Mouse (Mus musculus) ES-E14 (cell line): ENCODE measurements around the gene Espl1. TPM values are rescaled to one million over a fixed set of nuclear protein-coding genes. Genes with fewer than 3 reads are reported as not detected.
A peak's percentile ranks its signal among the peaks of the same experiment; 100 is the strongest.

Experiments used
- DNase-seq: peaks from one replicate; pipeline ENCODE4 v3.0.0-alpha.2; 2013; ENCODE audit warnings: low read depth, low spot score
- H3K27ac ChIP-seq: 2 replicates; pipeline ENCODE4 v1.5.1; 2012; ENCODE audit warnings: low read depth, mild to moderate bottlenecking, low read length, moderate library complexity, mixed read lengths; ENCODE audit not compliant: poor library complexity, insufficient read depth, severe bottlenecking
- H3K36me3 ChIP-seq: 2 replicates; pipeline ENCODE4 v1.6.1; 2012; ENCODE audit warnings: mild to moderate bottlenecking, low read length, moderate library complexity, mixed read lengths; ENCODE audit not compliant: control insufficient read depth, poor library complexity, insufficient read depth, severe bottlenecking
- H3K4me1 ChIP-seq, 2 experiments: fragments of 150-350 bp in 1 of 2; sonication (generic) in 1 of 2; 2 replicates each; pipeline ENCODE4 v1.6.1; 2012; ENCODE audit warnings: low read length in 2 of 2, mild to moderate bottlenecking in 1 of 2, mixed read lengths in 1 of 2; ENCODE audit not compliant: control insufficient read depth in 2 of 2, insufficient read depth in 2 of 2, poor library complexity in 1 of 2
- H3K4me3 ChIP-seq, 2 experiments: fragments of 150-350 bp in 1 of 2; sonication (generic) in 1 of 2; 2 replicates each; pipeline ENCODE4 v1.5.1; 2012; ENCODE audit warnings: low read length in 2 of 2, low read depth in 1 of 2, mild to moderate bottlenecking in 1 of 2, mixed read lengths in 1 of 2; ENCODE audit not compliant: insufficient read depth in 1 of 2, poor library complexity in 1 of 2, severe bottlenecking in 1 of 2
- H3K9ac ChIP-seq: 2 replicates; pipeline ENCODE4 v1.6.1; 2012; ENCODE audit warnings: low read depth, mild to moderate bottlenecking, low read length, mixed read lengths; ENCODE audit not compliant: poor library complexity, insufficient read depth, severe bottlenecking
- H3K9me3 ChIP-seq: fragments of 150-350 bp; sonication (generic); 2 replicates; pipeline ENCODE4 v1.6.1; 2012; ENCODE audit warnings: low read depth, mild to moderate bottlenecking, low read length; ENCODE audit not compliant: control insufficient read depth, insufficient read depth
- CHD2 ChIP-seq: IDR thresholded peaks from 2 replicates; pipeline ENCODE4 v1.6.1; 2014; ENCODE audit warnings: mild to moderate bottlenecking, low read depth, low read length, inconsistent platforms
- HCFC1 ChIP-seq: IDR thresholded peaks from 2 replicates; pipeline ENCODE4 v1.6.1; 2012; ENCODE audit warnings: low read length, inconsistent platforms, borderline replicate concordance; ENCODE audit not compliant: insufficient read depth
- MAFK ChIP-seq: IDR thresholded peaks from 2 replicates; pipeline ENCODE4 v1.6.1; 2014; ENCODE audit warnings: mild to moderate bottlenecking, low read depth, low read length, inconsistent platforms; ENCODE audit not compliant: insufficient read depth
- ZC3H11A ChIP-seq: IDR thresholded peaks from 2 replicates; pipeline ENCODE4 v1.6.1; 2012; ENCODE audit warnings: low read depth, mild to moderate bottlenecking, inconsistent platforms, low read length, borderline replicate concordance
- ZNF384 ChIP-seq: IDR thresholded peaks from 2 replicates; pipeline ENCODE4 v1.6.1; 2012; ENCODE audit warnings: low read depth, low read length, inconsistent platforms
- in situ Hi-C, 2 experiments: fragments of 600-800 bp; cut with MboI; formaldehyde crosslinking; loops; one replicate each; pipeline ENCODE4 v1.15.1; 2025; ENCODE audit warnings: low sequenced_read_pairs in 2 of 2, inconsistent platforms in 1 of 2; ENCODE audit not compliant: unreplicated experiment in 2 of 2
- total RNA-seq: library from RNA; depleted of rRNA; stranded (reverse); fragments of 300-350 nt; gene quantifications from 2 replicates; pipeline ENCODE4 v1.2.3, GENCODE M21; 2012

The Espl1 gene
- total RNA-seq, 1 experiment: 84.1 TPM

- peak overlapping the region; percentile 75 to 84 for H3K4me3 ChIP-seq
- TF ChIP-seq MAFK (no peak), ZNF384 (no peak), CHD2 (no peak), HCFC1 (no peak), ZC3H11A (no peak)
- no peak for DNase-seq
- H3K9ac ChIP-seq: peak overlapping the region; percentile 69
- H3K27ac ChIP-seq: no peak overlapping the region
- H3K4me1 ChIP-seq: peaks cover 9 to 43% of the 10 kb centered on the region in 2 experiments; a peak in 3 of 4 replicates
- in situ Hi-C loops: no loop called here
- H3K36me3 ChIP-seq: peaks cover 2% of the 10 kb centered on the region; the same call in 1 of the 2 replicates
- no peaks in the 10 kb centered on the region for H3K9me3 ChIP-seq
These were observed 39.5 kb upstream of the Espl1 start for GRCm38 (mm10) chr15:102256431-102257201.

- H3K9ac ChIP-seq: peak within 1 kb of the TSS; percentile 69
- TF ChIP-seq MAFK: no peak
- no peak for TF ChIP-seq ZNF384
- TF ChIP-seq CHD2: no peak
- TF ChIP-seq HCFC1: no peak
- TF ChIP-seq ZC3H11A: no peak
- H3K4me1 ChIP-seq: peaks cover 14 to 43% of the 10 kb centered on the region in 2 experiments
- peaks cover 2% of the 10 kb centered on the region; the same call in 1 of the 2 replicates for H3K36me3 ChIP-seq
- H3K9me3 ChIP-seq: no peaks in the 10 kb centered on the region
- H3K27ac ChIP-seq: peak within 1 kb of the TSS; percentile 29; the same call in 1 of the 2 replicates
- H3K4me3 ChIP-seq: peak within 1 kb of the TSS; percentile 75 to 84
- no peak for DNase-seq
- in situ Hi-C loops: no loop called here
These were observed 38.6 kb upstream of the Espl1 start, which contains the start of gene Rarg for GRCm38 (mm10) chr15:102257202-102258075. Rarg (minus strand) TSS chr15:102257517.

GRCm38 (mm10) chr15:102258076-102258470, 38.0 kb upstream of the Espl1 start:
- Histone ChIP-seq H3K36me3 (peaks cover 2% of the 10 kb centered on the region; the same call in 1 of the 2 replicates), H3K9ac (peak overlapping the region; percentile 19; the same call in 1 of the 2 replicates), H3K27ac (no peak overlapping the region; the same call in 1 of the 2 replicates), H3K4me1 (peaks cover 14 to 47% of the 10 kb centered on the region in 2 experiments), H3K4me3 (peak overlapping the region; percentile 58 to 84), H3K9me3 (no peaks in the 10 kb centered on the region)
- in situ Hi-C loops: no loop called here
- no peak for DNase-seq
- TF ChIP-seq ZC3H11A (no peak), MAFK (no peak), ZNF384 (no peak), HCFC1 (no peak), CHD2 (no peak)

DNA sequence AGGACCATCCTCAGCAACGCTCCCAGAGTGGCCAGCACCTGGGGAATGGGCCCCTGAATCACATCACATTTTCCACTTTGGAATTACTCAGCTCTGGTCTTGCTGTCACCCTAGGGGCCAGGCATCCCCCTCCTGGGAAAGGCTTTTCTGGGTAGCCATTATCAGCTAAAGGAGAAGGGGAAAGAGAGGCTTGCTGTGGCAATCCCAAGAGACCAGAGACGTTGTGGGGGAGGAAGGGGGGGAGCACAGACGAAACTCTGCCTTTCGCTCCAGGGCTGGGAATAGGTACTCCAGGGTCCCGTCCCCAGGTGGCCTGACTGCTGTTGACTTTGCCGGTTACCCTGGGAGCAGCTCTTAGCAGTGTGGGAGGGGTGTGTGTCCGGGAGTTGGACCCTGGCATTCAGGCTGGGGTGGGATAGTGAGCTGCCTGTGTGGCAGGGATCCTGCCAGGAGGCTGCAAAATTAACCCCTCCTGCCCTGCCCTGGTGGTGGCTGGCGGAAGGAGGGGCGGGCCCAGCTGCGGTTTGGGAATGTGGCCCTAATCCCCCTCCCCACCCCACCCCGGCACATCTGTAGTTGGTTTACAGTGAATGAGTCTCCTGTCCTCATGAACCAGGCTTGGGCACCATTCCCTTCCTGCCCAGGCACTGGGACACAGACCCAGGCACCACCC, 37.3 kb upstream of the Espl1 start:
- peak overlapping the region; percentile 58 to 84; a peak in 2 of 4 replicates for H3K4me3 ChIP-seq
- peak overlapping the region; percentile 19; the same call in 1 of the 2 replicates for H3K9ac ChIP-seq
- in situ Hi-C loops: no loop called here
- H3K27ac ChIP-seq: 0 out of 2 replicates have a peak overlapping the region, but pooled peaks have one; percentile 21
- no peak for DNase-seq
- H3K36me3 ChIP-seq: no peaks in the 10 kb centered on the region
- peaks cover 14 to 48% of the 10 kb centered on the region in 2 experiments for H3K4me1 ChIP-seq
- no peak for TF ChIP-seq ZNF384
- no peak for TF ChIP-seq MAFK
- no peak for TF ChIP-seq CHD2
- no peak for TF ChIP-seq ZC3H11A
- no peak for TF ChIP-seq HCFC1
- no peaks in the 10 kb centered on the region for H3K9me3 ChIP-seq
